Mouse (Mus musculus): ENCODE measurements around the gene Mindy4.

DNA sequence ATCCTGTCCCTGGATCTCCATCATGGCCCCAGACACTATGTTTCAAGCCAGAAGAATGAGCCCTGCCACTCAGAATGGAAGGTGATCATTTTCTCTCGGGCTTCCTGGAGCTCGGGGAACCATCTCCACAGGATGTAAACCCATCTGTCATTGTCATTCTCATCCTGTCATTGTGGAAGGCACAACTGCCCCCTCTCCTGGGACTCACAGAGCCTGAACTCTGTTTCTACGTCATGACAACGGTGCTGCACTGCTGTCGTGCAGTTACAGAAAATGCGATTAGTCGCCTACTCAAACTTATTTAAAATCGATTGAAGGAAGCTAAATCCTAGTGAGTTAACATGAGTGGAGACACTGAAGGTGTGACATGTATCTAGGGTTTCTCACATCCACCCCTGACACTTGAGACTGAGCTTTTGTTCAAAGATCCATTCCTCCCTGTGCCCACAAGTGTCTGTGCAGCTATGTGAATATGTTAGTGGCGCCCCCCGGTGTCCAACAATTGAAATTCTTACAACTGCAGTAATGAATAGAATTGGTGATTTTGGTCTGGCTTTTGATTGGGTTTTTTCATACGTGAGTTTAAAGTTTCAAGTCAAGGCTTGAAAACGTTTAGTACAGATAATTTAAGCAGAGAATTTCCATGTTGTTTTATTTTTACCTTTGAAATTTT is 26.0 kb upstream of the Mindy4 start:
- TF ChIP-seq CTCF (IDR thresholded peaks at IDR 0.05; ENCODE audit: extremely low read depth, insufficient read depth, insufficient read length, insufficient replicate concordance) (no peak), POLR2A (IDR thresholded peaks at IDR 0.05; ENCODE audit: low read depth, low read length) (no peak)
